Mouse (Mus musculus) T-helper 1 cell (primary cell): ENCODE data around the gene Wasl.

ENCODE experiments used
- in situ Hi-C: fragments of 300-600 bp; cut with MboI, MseI; formaldehyde crosslinking; loops from one replicate; pipeline ENCODE4 v1.15.1; 2025; ENCODE audit warnings: high pct_unique_total_duplicates

Wasl gene

GRCm38 (mm10) chr6:24606512-24606911 is 58.3 kb downstream of the Wasl start:
- in situ Hi-C loops = loop anchor here (10.0 kb wide), 1 partner anchor 1422 kb away; no protein-coding TSS in a partner anchor

- in situ Hi-C loops = loop anchor here (10.0 kb wide), 1 partner anchor 1421 kb away; no protein-coding TSS in a partner anchor
Observed at GRCm38 (mm10) chr6:24605631-24606030, 59.2 kb downstream of the Wasl start.

- in situ Hi-C loops = loop anchor here (10.0 kb wide), 1 partner anchor 1419 kb away; no protein-coding TSS in a partner anchor
Observed at GRCm38 (mm10) chr6:24604289-24604688, 60.5 kb downstream of the Wasl start.

- in situ Hi-C loops = loop anchor here (10.0 kb wide), 1 partner anchor 1418 kb away; no protein-coding TSS in a partner anchor
Observed at GRCm38 (mm10) chr6:24602993-24603392, 61.8 kb downstream of the Wasl start.

GRCm38 (mm10) chr6:24602351-24602750 is 62.5 kb downstream of the Wasl start:
- in situ Hi-C loops = loop anchor here (10.0 kb wide), 1 partner anchor 1418 kb away; no protein-coding TSS in a partner anchor

GRCm38 (mm10) chr6:24601668-24602067 is 63.1 kb downstream of the Wasl start:
- in situ Hi-C loops = loop anchor here (10.0 kb wide), 1 partner anchor 1417 kb away; no protein-coding TSS in a partner anchor

- in situ Hi-C loops = loop anchor here (10.0 kb wide), 1 partner anchor 1416 kb away; no protein-coding TSS in a partner anchor
Observed at GRCm38 (mm10) chr6:24600726-24601125, 64.1 kb downstream of the Wasl start.

GRCm38 (mm10) chr6:24600134-24600533 is 64.7 kb downstream of the Wasl start:
- in situ Hi-C loops = loop anchor here (10.0 kb wide), 1 partner anchor 1415 kb away; no protein-coding TSS in a partner anchor

- in situ Hi-C loops = loop anchor here (10.0 kb wide), 1 partner anchor 1415 kb away; no protein-coding TSS in a partner anchor
Observed at GRCm38 (mm10) chr6:24599639-24600038, 65.2 kb downstream of the Wasl start.

GRCm38 (mm10) chr6:24599179-24599578 is 65.6 kb downstream of the Wasl start:
- in situ Hi-C loops = no loop called here

GRCm38 (mm10) chr6:24597500-24597899 is 67.3 kb downstream of the Wasl start, which contains the start of gene Lmod2:
Lmod2 (plus strand) TSS chr6:24597762.
- in situ Hi-C loops = no loop called here

- in situ Hi-C loops = no loop called here
Observed at GRCm38 (mm10) chr6:24591525-24592218, 73.1 kb downstream of the Wasl start.

GRCm38 (mm10) chr6:24590282-24590681 is 74.5 kb downstream of the Wasl start:
- in situ Hi-C loops = no loop called here

GRCm38 (mm10) chr6:24586885-24587284 is 77.9 kb downstream of the Wasl start:
- in situ Hi-C loops = no loop called here

- in situ Hi-C loops = no loop called here
Observed at GRCm38 (mm10) chr6:24585431-24586310, 79.1 kb downstream of the Wasl start.

- in situ Hi-C loops = no loop called here
Observed at GRCm38 (mm10) chr6:24583456-24583855, 81.4 kb downstream of the Wasl start.

GRCm38 (mm10) chr6:24573319-24573718 is 91.5 kb downstream of the Wasl start:
- in situ Hi-C loops = no loop called here

GRCm38 (mm10) chr6:24572431-24572830 is 92.4 kb downstream of the Wasl start:
- in situ Hi-C loops = no loop called here

- in situ Hi-C loops = no loop called here
Observed at GRCm38 (mm10) chr6:24571126-24571525, 93.7 kb downstream of the Wasl start.

- in situ Hi-C loops = no loop called here
Observed at GRCm38 (mm10) chr6:24570278-24570677, 94.5 kb downstream of the Wasl start.

GRCm38 (mm10) chr6:24569711-24570110 is 95.1 kb downstream of the Wasl start:
- in situ Hi-C loops = no loop called here

GRCm38 (mm10) chr6:24568963-24569362 is 95.8 kb downstream of the Wasl start:
- in situ Hi-C loops = no loop called here
